Mouse (Mus musculus) urinary bladder, postnatal 25 days (tissue): ENCODE data around the gene Pdk1.
"Not testable (repeated sequence)": the region's sequence is repeated elsewhere in the genome, so short reads cannot be mapped to it uniquely, and the experiment has no call there.

Source experiments
- DNase-seq: peaks from one replicate; pipeline ENCODE4 v3.0.0; 2022; ENCODE audit warnings: low spot score

Gene Pdk1

GRCm38 (mm10) chr2:71874422-71874821 lies 1.4 kb downstream of the Pdk1 start:
- DNase-seq: no peak

GRCm38 (mm10) chr2:71874836-71875235 lies 1.8 kb downstream of the Pdk1 start:
- DNase-seq: no peak

GRCm38 (mm10) chr2:71877865-71878264 lies 4.8 kb downstream of the Pdk1 start:
- no peak for DNase-seq

- DNase-seq: no peak
Measured at GRCm38 (mm10) chr2:71878441-71878840, 5.4 kb downstream of the Pdk1 start.

GRCm38 (mm10) chr2:71878943-71879342 lies 5.9 kb downstream of the Pdk1 start:
- DNase-seq: no peak

GRCm38 (mm10) chr2:71882914-71883651 lies 10.1 kb downstream of the Pdk1 start:
- DNase-seq: no peak

- no peak for DNase-seq
Measured at GRCm38 (mm10) chr2:71887269-71887668, 14.2 kb downstream of the Pdk1 start.

- DNase-seq: no peak
Measured at GRCm38 (mm10) chr2:71888437-71888836, 15.4 kb downstream of the Pdk1 start.

GRCm38 (mm10) chr2:71891536-71891935 lies 18.5 kb downstream of the Pdk1 start:
- no peak for DNase-seq

- no peak for DNase-seq
Measured at GRCm38 (mm10) chr2:71892741-71893349, 19.8 kb downstream of the Pdk1 start.

GRCm38 (mm10) chr2:71895596-71896286 lies 22.7 kb downstream of the Pdk1 start:
- DNase-seq: no peak

- no peak for DNase-seq
Measured at GRCm38 (mm10) chr2:71897420-71897819, 24.4 kb downstream of the Pdk1 start.

GRCm38 (mm10) chr2:71898335-71898856 lies 25.4 kb downstream of the Pdk1 start:
- DNase-seq: peak; percentile 29

- no peak for DNase-seq
Measured at GRCm38 (mm10) chr2:71899886-71900285, 26.9 kb downstream of the Pdk1 start.

- DNase-seq: no peak
Measured at GRCm38 (mm10) chr2:71905154-71905553, 32.1 kb downstream of the Pdk1 start.

- DNase-seq: not testable (repeated sequence)
Measured at GRCm38 (mm10) chr2:71906356-71906755, 33.3 kb downstream of the Pdk1 start.

- no peak for DNase-seq
Measured at GRCm38 (mm10) chr2:71913911-71914310, 40.9 kb downstream of the Pdk1 start.

GRCm38 (mm10) chr2:71919227-71919647 lies 46.2 kb downstream of the Pdk1 start:
- peak; percentile 24 for DNase-seq

GRCm38 (mm10) chr2:71924931-71925330 lies 51.9 kb downstream of the Pdk1 start:
- not testable (repeated sequence) for DNase-seq

GRCm38 (mm10) chr2:71934046-71934445 lies 61.0 kb downstream of the Pdk1 start:
- DNase-seq: no peak

GRCm38 (mm10) chr2:71936711-71937110 lies 63.7 kb downstream of the Pdk1 start:
- no peak for DNase-seq

- DNase-seq: no peak
Measured at GRCm38 (mm10) chr2:71937649-71938308, 64.8 kb downstream of the Pdk1 start.
